Mouse (Mus musculus): ENCODE results near the gene Itsn1.

Gene Itsn1

DNA sequence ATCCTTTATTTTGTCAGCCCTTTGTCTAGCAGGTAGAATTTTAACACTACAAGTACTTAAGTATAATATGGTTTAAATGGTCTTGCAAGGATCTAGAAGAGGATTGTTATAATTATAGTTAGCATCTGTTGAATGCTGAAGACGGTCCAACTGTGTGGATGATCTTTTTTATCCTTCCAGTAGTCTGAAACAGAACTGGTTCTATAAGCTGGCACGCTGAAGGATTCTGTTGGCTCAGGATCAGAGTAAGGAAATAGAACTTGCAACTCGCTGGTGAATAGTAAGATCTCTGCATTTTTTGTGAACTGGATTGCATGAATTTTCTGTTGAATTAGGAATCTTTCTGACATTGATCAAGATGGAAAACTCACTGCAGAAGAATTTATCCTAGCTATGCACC, 86.0 kb downstream of the Itsn1 start:
- Histone ChIP-seq H3K27me3 (ENCODE audit: insufficient read depth, low read length) (peaks cover 11% of the 10 kb centered on the region; the same call in 1 of the 2 replicates), H3K4me3 (replicated peaks; ENCODE audit: low read length) (no peak overlapping the region), H3K4me1 (replicated peaks; ENCODE audit: low read depth, low read length) (peaks cover 28% of the 10 kb centered on the region), H3K9me3 (ENCODE audit: low read length) (no peaks in the 10 kb centered on the region), H3K36me3 (ENCODE audit: insufficient read depth, low read length) (peaks cover 48% of the 10 kb centered on the region)
- no peak for TF ChIP-seq POU5F1 (IDR thresholded peaks at IDR 0.05; ENCODE audit: borderline replicate concordance, low read length)
- no peak for TF ChIP-seq CTCF (conservative IDR thresholded peaks at IDR 0.05; ENCODE audit: low read length)
- no peak for TF ChIP-seq NANOG (IDR thresholded peaks at IDR 0.05; ENCODE audit: borderline replicate concordance, low read length)

- H3K9me3 ChIP-seq (ENCODE audit: low read length), result no peaks in the 10 kb centered on the region
Observed at GRCm38 (mm10) chr16:91820299-91820698, 91.2 kb downstream of the Itsn1 start.

GRCm38 (mm10) chr16:91822325-91822724, 93.2 kb downstream of the Itsn1 start:
- peaks cover 11% of the 10 kb centered on the region; the same call in 1 of the 2 replicates for H3K27me3 ChIP-seq (ENCODE audit: insufficient read depth, low read length)
- H3K4me3 ChIP-seq (replicated peaks; ENCODE audit: low read length), result no peak overlapping the region
- TF ChIP-seq CTCF (conservative IDR thresholded peaks at IDR 0.05; ENCODE audit: low read length) (no peak), NANOG (IDR thresholded peaks at IDR 0.05; ENCODE audit: borderline replicate concordance, low read length) (no peak), POU5F1 (IDR thresholded peaks at IDR 0.05; ENCODE audit: borderline replicate concordance, low read length) (no peak)
- H3K4me1 ChIP-seq (replicated peaks; ENCODE audit: low read depth, low read length), result peaks cover 31% of the 10 kb centered on the region
- no peaks in the 10 kb centered on the region for H3K9me3 ChIP-seq (ENCODE audit: low read length)
- H3K36me3 ChIP-seq (ENCODE audit: insufficient read depth, low read length), result peaks cover 47% of the 10 kb centered on the region

More at GRCm38 (mm10) chr16:91820299-91820698, 91.2 kb downstream of the Itsn1 start:
- H3K4me3 ChIP-seq (replicated peaks; ENCODE audit: low read length), result no peak overlapping the region
- no peak for TF ChIP-seq POU5F1 (IDR thresholded peaks at IDR 0.05; ENCODE audit: borderline replicate concordance, low read length)
- TF ChIP-seq NANOG (IDR thresholded peaks at IDR 0.05; ENCODE audit: borderline replicate concordance, low read length), result no peak
- TF ChIP-seq CTCF (conservative IDR thresholded peaks at IDR 0.05; ENCODE audit: low read length), result no peak
- peaks cover 20% of the 10 kb centered on the region for H3K4me1 ChIP-seq (replicated peaks; ENCODE audit: low read depth, low read length)
- H3K27me3 ChIP-seq (ENCODE audit: insufficient read depth, low read length), result peaks cover 11% of the 10 kb centered on the region; the same call in 1 of the 2 replicates
- H3K36me3 ChIP-seq (ENCODE audit: insufficient read depth, low read length), result peaks cover 68% of the 10 kb centered on the region

DNA sequence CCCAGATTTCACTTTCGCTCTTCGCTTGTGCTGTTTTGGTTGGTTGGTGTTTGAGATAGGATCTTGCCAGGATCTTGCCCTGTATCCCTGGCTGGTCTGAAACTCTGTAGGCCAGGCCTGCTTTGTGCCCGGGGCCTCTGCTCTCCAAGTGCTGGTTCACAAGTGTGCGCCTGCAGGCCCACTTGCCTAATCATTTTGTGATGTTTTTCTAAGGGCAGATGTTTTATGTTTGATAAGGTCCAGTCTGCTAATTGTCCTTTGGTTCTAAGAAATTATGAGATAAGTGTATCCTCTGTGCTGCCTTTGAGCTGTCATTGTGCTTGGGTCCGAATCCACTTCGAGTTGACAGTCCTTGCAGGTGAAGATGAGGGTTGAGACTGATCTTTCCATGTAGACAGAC, 93.7 kb downstream of the Itsn1 start:
- Histone ChIP-seq H3K4me1 (replicated peaks; ENCODE audit: low read depth, low read length) (peaks cover 35% of the 10 kb centered on the region), H3K27me3 (ENCODE audit: insufficient read depth, low read length) (peaks cover 11% of the 10 kb centered on the region; the same call in 1 of the 2 replicates), H3K9me3 (ENCODE audit: low read length) (no peaks in the 10 kb centered on the region), H3K36me3 (ENCODE audit: insufficient read depth, low read length) (peaks cover 47% of the 10 kb centered on the region), H3K4me3 (replicated peaks; ENCODE audit: low read length) (no peak overlapping the region)
- TF ChIP-seq CTCF (conservative IDR thresholded peaks at IDR 0.05; ENCODE audit: low read length), result no peak
- no peak for TF ChIP-seq POU5F1 (IDR thresholded peaks at IDR 0.05; ENCODE audit: borderline replicate concordance, low read length)
- TF ChIP-seq NANOG (IDR thresholded peaks at IDR 0.05; ENCODE audit: borderline replicate concordance, low read length), result no peak

GRCm38 (mm10) chr16:91825774-91826325, 96.8 kb downstream of the Itsn1 start:
- TF ChIP-seq CTCF (conservative IDR thresholded peaks at IDR 0.05; ENCODE audit: low read length) (no peak), NANOG (IDR thresholded peaks at IDR 0.05; ENCODE audit: borderline replicate concordance, low read length) (no peak), POU5F1 (IDR thresholded peaks at IDR 0.05; ENCODE audit: borderline replicate concordance, low read length) (no peak)

GRCm38 (mm10) chr16:91826893-91827292, 97.8 kb downstream of the Itsn1 start:
- TF ChIP-seq POU5F1 (IDR thresholded peaks at IDR 0.05; ENCODE audit: borderline replicate concordance, low read length), result no peak
- no peak for TF ChIP-seq NANOG (IDR thresholded peaks at IDR 0.05; ENCODE audit: borderline replicate concordance, low read length)
- no peak for TF ChIP-seq CTCF (conservative IDR thresholded peaks at IDR 0.05; ENCODE audit: low read length)
- no peaks in the 10 kb centered on the region for H3K9me3 ChIP-seq (ENCODE audit: low read length)
- no peaks in the 10 kb centered on the region for H3K27me3 ChIP-seq (ENCODE audit: insufficient read depth, low read length)
- H3K4me3 ChIP-seq (replicated peaks; ENCODE audit: low read length), result no peak overlapping the region
- H3K36me3 ChIP-seq (ENCODE audit: insufficient read depth, low read length), result peaks cover 48% of the 10 kb centered on the region
- H3K4me1 ChIP-seq (replicated peaks; ENCODE audit: low read depth, low read length), result peaks cover 47% of the 10 kb centered on the region

More at GRCm38 (mm10) chr16:91825774-91826325, 96.8 kb downstream of the Itsn1 start:
- Histone ChIP-seq H3K27me3 (ENCODE audit: insufficient read depth, low read length) (no peaks in the 10 kb centered on the region), H3K4me3 (replicated peaks; ENCODE audit: low read length) (no peak overlapping the region), H3K4me1 (replicated peaks; ENCODE audit: low read depth, low read length) (peaks cover 51% of the 10 kb centered on the region), H3K9me3 (ENCODE audit: low read length) (no peaks in the 10 kb centered on the region), H3K36me3 (ENCODE audit: insufficient read depth, low read length) (peaks cover 52% of the 10 kb centered on the region)

- H3K27me3 ChIP-seq (ENCODE audit: insufficient read depth, low read length), result no peaks in the 10 kb centered on the region
- H3K36me3 ChIP-seq (ENCODE audit: insufficient read depth, low read length), result peaks cover 44% of the 10 kb centered on the region
- H3K9me3 ChIP-seq (ENCODE audit: low read length), result no peaks in the 10 kb centered on the region
- no peak overlapping the region for H3K4me3 ChIP-seq (replicated peaks; ENCODE audit: low read length)
- H3K4me1 ChIP-seq (replicated peaks; ENCODE audit: low read depth, low read length), result peaks cover 47% of the 10 kb centered on the region
- TF ChIP-seq CTCF (conservative IDR thresholded peaks at IDR 0.05; ENCODE audit: low read length) (no peak), POU5F1 (IDR thresholded peaks at IDR 0.05; ENCODE audit: borderline replicate concordance, low read length) (no peak), NANOG (IDR thresholded peaks at IDR 0.05; ENCODE audit: borderline replicate concordance, low read length) (no peak)
Observed at GRCm38 (mm10) chr16:91827456-91827855, 98.4 kb downstream of the Itsn1 start.

DNA sequence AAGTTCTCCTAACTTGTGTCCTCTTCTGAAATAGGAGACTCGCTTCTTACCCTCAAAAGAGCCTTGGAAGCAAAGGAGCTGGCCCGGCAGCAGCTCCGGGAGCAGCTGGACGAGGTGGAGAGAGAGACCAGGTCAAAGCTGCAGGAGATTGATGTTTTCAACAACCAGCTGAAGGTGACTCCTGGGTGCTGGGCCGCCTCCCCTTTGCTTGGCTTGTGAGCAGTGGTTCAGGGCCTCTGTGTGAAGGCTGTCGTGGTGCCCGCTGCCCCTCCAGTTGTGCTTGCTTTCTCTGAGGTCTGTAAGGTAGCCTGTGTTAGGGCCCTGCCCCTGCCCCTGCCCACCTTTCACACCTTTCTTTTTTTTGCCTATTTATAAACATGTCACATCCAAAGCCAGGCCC, 99.1 kb downstream of the Itsn1 start:
- H3K27me3 ChIP-seq (ENCODE audit: insufficient read depth, low read length), result no peaks in the 10 kb centered on the region
- H3K4me3 ChIP-seq (replicated peaks; ENCODE audit: low read length), result no peak overlapping the region
- H3K9me3 ChIP-seq (ENCODE audit: low read length), result no peaks in the 10 kb centered on the region
- H3K4me1 ChIP-seq (replicated peaks; ENCODE audit: low read depth, low read length), result peaks cover 47% of the 10 kb centered on the region
- peaks cover 37% of the 10 kb centered on the region for H3K36me3 ChIP-seq (ENCODE audit: insufficient read depth, low read length)
- TF ChIP-seq NANOG (IDR thresholded peaks at IDR 0.05; ENCODE audit: borderline replicate concordance, low read length), result no peak
- TF ChIP-seq CTCF (conservative IDR thresholded peaks at IDR 0.05; ENCODE audit: low read length), result no peak
- TF ChIP-seq POU5F1 (IDR thresholded peaks at IDR 0.05; ENCODE audit: borderline replicate concordance, low read length), result no peak

- H3K4me1 ChIP-seq (replicated peaks; ENCODE audit: low read depth, low read length), result peaks cover 47% of the 10 kb centered on the region
- no peak for TF ChIP-seq CTCF (conservative IDR thresholded peaks at IDR 0.05; ENCODE audit: low read length)
- no peak for TF ChIP-seq NANOG (IDR thresholded peaks at IDR 0.05; ENCODE audit: borderline replicate concordance, low read length)
- no peak for TF ChIP-seq POU5F1 (IDR thresholded peaks at IDR 0.05; ENCODE audit: borderline replicate concordance, low read length)
- H3K27me3 ChIP-seq (ENCODE audit: insufficient read depth, low read length), result no peaks in the 10 kb centered on the region
Observed at GRCm38 (mm10) chr16:91828603-91829002, 99.5 kb downstream of the Itsn1 start.

More at GRCm38 (mm10) chr16:91828603-91829002, 99.5 kb downstream of the Itsn1 start:
- Histone ChIP-seq H3K36me3 (ENCODE audit: insufficient read depth, low read length) (peaks cover 40% of the 10 kb centered on the region), H3K9me3 (ENCODE audit: low read length) (no peaks in the 10 kb centered on the region), H3K4me3 (replicated peaks; ENCODE audit: low read length) (no peak overlapping the region)

Measured in E14TG2a.4 (cell line).